ENCODE assay signal across 8 mouse cellular contexts in the genomic region with DNA sequence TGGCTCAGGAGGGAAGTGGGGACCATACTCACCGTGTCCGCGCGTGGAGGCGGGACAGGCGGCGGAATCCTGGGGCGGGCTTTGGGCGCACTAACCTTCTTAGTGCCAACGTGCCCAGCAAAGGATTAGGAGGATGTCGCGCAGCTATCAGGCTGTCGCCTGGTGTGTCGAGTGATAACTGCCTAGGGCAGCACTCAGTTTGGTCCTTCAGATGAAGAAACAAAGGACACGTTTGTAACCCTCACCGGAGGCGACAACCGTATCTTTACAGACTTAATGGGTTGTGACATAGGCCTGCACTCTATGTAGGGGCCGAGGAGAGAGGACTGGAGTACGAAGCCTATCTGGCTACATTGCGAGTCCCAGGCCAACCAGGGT. TPM values are rescaled to one million over a fixed set of nuclear protein-coding genes. Genes with fewer than 3 reads are reported as not detected.
A peak's percentile ranks its signal among the peaks of the same experiment; 100 is the strongest.
DNase-seq lines count a peak whose midpoint lies in the region; ATAC-seq and TF ChIP-seq lines count a peak whose summit lies in the region.

No protein-coding gene starts in this region.

- no peak overlapping the region for H3K27ac ChIP-seq in neural tube, embryonic 11.5 days (ENCODE audit: low read depth, low read length)
- H3K27ac ChIP-seq in limb, embryonic 13.5 days: no peak overlapping the region
- no peak overlapping the region for H3K27ac ChIP-seq in small intestine, adult 2 months (ENCODE audit: insufficient read depth, low read depth, low read length)

- peak overlapping the region; percentile 49 for H3K4me3 ChIP-seq in neural tube, embryonic 11.5 days (ENCODE audit: low read depth, low read length)
- H3K4me3 ChIP-seq in limb, embryonic 13.5 days: peak overlapping the region; percentile 76
- H3K4me3 ChIP-seq in small intestine, adult 2 months (ENCODE audit: low read depth, low read length): peak overlapping the region; percentile 83

- H3K9ac ChIP-seq in neural tube, embryonic 11.5 days (ENCODE audit: low read length): peak overlapping the region; percentile 44
- peak overlapping the region; percentile 75 for H3K9ac ChIP-seq in limb, embryonic 13.5 days

- no peaks in the 10 kb centered on the region for H3K4me1 ChIP-seq in neural tube, embryonic 11.5 days (ENCODE audit: control insufficient read depth, insufficient read depth, low read length)
- peaks cover 5% of the 10 kb centered on the region; the same call in 1 of the 2 replicates for H3K4me1 ChIP-seq in limb, embryonic 13.5 days
- peaks cover 3% of the 10 kb centered on the region; the same call in 1 of the 2 replicates for H3K4me1 ChIP-seq in small intestine, adult 2 months (ENCODE audit: control insufficient read depth, insufficient read depth, insufficient read length, low read length)

- peak overlapping the region; percentile 57 for H3K4me2 ChIP-seq in neural tube, embryonic 11.5 days (ENCODE audit: low read depth)
- H3K4me2 ChIP-seq in limb, embryonic 13.5 days (replicated peaks): peak overlapping the region; percentile 67

- no peak for TF ChIP-seq CTCF in small intestine, adult 2 months (IDR thresholded peaks at IDR 0.05; ENCODE audit: extremely low read depth, insufficient read length, insufficient replicate concordance, low read depth, low read length)

- no peak for DNase-seq in neural tube, embryonic 11.5 days (ENCODE audit: low spot score)
- DNase-seq in neural tube, embryonic 10.5 days (ENCODE audit: extremely low spot score, low spot score): no peak
- no peak for DNase-seq in spleen, postnatal 14 days (ENCODE audit: low spot score in 2 of 2)
- DNase-seq in layer of hippocampus, postnatal 25 days (ENCODE audit: extremely low spot score in 1 of 2, low spot score in 1 of 2): no peak
- DNase-seq in thymus, postnatal 4 days: no peak

- WGBS in neural tube, embryonic 11.5 days: 6% methylated on average over 21 of the region's 21 CpGs
- 5% methylated on average over 21 of the region's 21 CpGs for WGBS in limb, embryonic 13.5 days
- 9% methylated on average over 21 of the region's 21 CpGs for WGBS in small intestine, adult 2 months

- H3K9me3 ChIP-seq in neural tube, embryonic 11.5 days (ENCODE audit: control insufficient read depth, low read length): no peaks in the 10 kb centered on the region
- no peaks in the 10 kb centered on the region for H3K9me3 ChIP-seq in limb, embryonic 13.5 days

- no peaks in the 10 kb centered on the region for H3K36me3 ChIP-seq in neural tube, embryonic 11.5 days (ENCODE audit: control insufficient read depth, insufficient read depth, low read length)
- no peaks in the 10 kb centered on the region for H3K36me3 ChIP-seq in limb, embryonic 13.5 days
- no peaks in the 10 kb centered on the region for H3K36me3 ChIP-seq in small intestine, adult 2 months (ENCODE audit: control insufficient read depth, insufficient read depth, low read length)

- peak; percentile 50; the same call in 1 of the 2 replicates for ATAC-seq in neural tube, embryonic 11.5 days (ENCODE audit: insufficient read depth, low FRiP score, low TSS enrichment)
- peak; percentile 65 for ATAC-seq in erythroid progenitor cell, adult 5-6 weeks (replicated peaks; ENCODE audit: low FRiP score, poor library complexity, severe bottlenecking)
- peak; percentile 67 for ATAC-seq in limb, embryonic 13.5 days (ENCODE audit: low FRiP score, low read depth)

- TF ChIP-seq POLR2A in small intestine, adult 2 months (IDR thresholded peaks at IDR 0.05; ENCODE audit: low read depth, low read length): no peak

- no peaks in the 10 kb centered on the region for H3K27me3 ChIP-seq in neural tube, embryonic 11.5 days (ENCODE audit: control insufficient read depth, insufficient read depth, low read length)
- no peaks in the 10 kb centered on the region for H3K27me3 ChIP-seq in limb, embryonic 13.5 days
- H3K27me3 ChIP-seq in small intestine, adult 2 months (ENCODE audit: control insufficient read depth, insufficient read depth, low read length): no peaks in the 10 kb centered on the region

RNA-seq across cellular contexts. Expression of a gene that starts 0.4 kb away (rescaled TPM):
- polyA plus RNA-seq in neural tube, embryonic 11.5 days (2014; fragmentation: Nextera tagmentation; extraction: Ambion mirVana): 4.7 and 7.1 TPM in 2 replicates
- not detected in 2 replicates for total RNA-seq in erythroid progenitor cell, adult 5-6 weeks (2015; ENCODE audit: low replicate concordance)
- 4.5 TPM in 1 of 2 replicates, not detected in the other for total RNA-seq in erythroid progenitor cell, adult 5-6 weeks (2017; ENCODE audit: low replicate concordance)
- polyA plus RNA-seq in limb, embryonic 13.5 days (2015; fragmentation: Nextera tagmentation; extraction: Ambion mirVana): 13.6 and 14.3 TPM in 2 replicates
- polyA plus RNA-seq in small intestine, adult 2 months (2012; rRNA removed): 2.8 and 4.5 TPM in 2 replicates
- total RNA-seq in layer of hippocampus, postnatal 25 days (2021): 10 to 100 TPM; 24.0 to 32.1 TPM

RNA-seq across cellular contexts. Expression of a gene that starts 7.8 kb away (rescaled TPM):
- polyA plus RNA-seq in neural tube, embryonic 11.5 days (2014; fragmentation: Nextera tagmentation; extraction: Ambion mirVana): 5.7 and 6.4 TPM in 2 replicates
- total RNA-seq in erythroid progenitor cell, adult 5-6 weeks (2015; ENCODE audit: low replicate concordance): 157 and 288 TPM in 2 replicates
- 103 and 211 TPM in 2 replicates for total RNA-seq in erythroid progenitor cell, adult 5-6 weeks (2017; ENCODE audit: low replicate concordance)
- polyA plus RNA-seq in limb, embryonic 13.5 days (2015; fragmentation: Nextera tagmentation; extraction: Ambion mirVana): 10.6 and 11.4 TPM in 2 replicates
- 21.7 and 35.1 TPM in 2 replicates for polyA plus RNA-seq in small intestine, adult 2 months (2012; rRNA removed)
- total RNA-seq in layer of hippocampus, postnatal 25 days (2021): 1 to 10 TPM; 1.6 TPM

RNA-seq across cellular contexts. Expression of a gene that starts 25.9 kb away (rescaled TPM):
- polyA plus RNA-seq in neural tube, embryonic 11.5 days (2014; fragmentation: Nextera tagmentation; extraction: Ambion mirVana): 295 and 314 TPM in 2 replicates
- total RNA-seq in erythroid progenitor cell, adult 5-6 weeks (2015; ENCODE audit: low replicate concordance): 129 and 180 TPM in 2 replicates
- total RNA-seq in erythroid progenitor cell, adult 5-6 weeks (2017; ENCODE audit: low replicate concordance): 22.6 and 67.0 TPM in 2 replicates
- polyA plus RNA-seq in limb, embryonic 13.5 days (2015; fragmentation: Nextera tagmentation; extraction: Ambion mirVana): 420 and 444 TPM in 2 replicates
- polyA plus RNA-seq in small intestine, adult 2 months (2012; rRNA removed): 453 and 911 TPM in 2 replicates
- 100 to 1,000 TPM; 281 to 297 TPM for total RNA-seq in layer of hippocampus, postnatal 25 days (2021)

RNA-seq across cellular contexts. Expression of a gene that starts 42.1 kb away (rescaled TPM):
- polyA plus RNA-seq in neural tube, embryonic 11.5 days (2014; fragmentation: Nextera tagmentation; extraction: Ambion mirVana): 0.53 and 0.99 TPM in 2 replicates
- 5.0 TPM in 1 of 2 replicates, not detected in the other for total RNA-seq in erythroid progenitor cell, adult 5-6 weeks (2015; ENCODE audit: low replicate concordance)
- not detected in 2 replicates for total RNA-seq in erythroid progenitor cell, adult 5-6 weeks (2017; ENCODE audit: low replicate concordance)
- 4.9 and 5.4 TPM in 2 replicates for polyA plus RNA-seq in limb, embryonic 13.5 days (2015; fragmentation: Nextera tagmentation; extraction: Ambion mirVana)
- 57.7 and 92.5 TPM in 2 replicates for polyA plus RNA-seq in small intestine, adult 2 months (2012; rRNA removed)
- total RNA-seq in layer of hippocampus, postnatal 25 days (2021): 1 to 10 TPM; 1.2 to 1.6 TPM

RNA-seq across cellular contexts. Expression of a gene that starts 49.1 kb away (rescaled TPM):
- not detected in 2 replicates for polyA plus RNA-seq in neural tube, embryonic 11.5 days (2014; fragmentation: Nextera tagmentation; extraction: Ambion mirVana)
- not detected in 2 replicates for total RNA-seq in erythroid progenitor cell, adult 5-6 weeks (2015; ENCODE audit: low replicate concordance)
- total RNA-seq in erythroid progenitor cell, adult 5-6 weeks (2017; ENCODE audit: low replicate concordance): not detected in 2 replicates
- polyA plus RNA-seq in limb, embryonic 13.5 days (2015; fragmentation: Nextera tagmentation; extraction: Ambion mirVana): not detected in 2 replicates
- polyA plus RNA-seq in small intestine, adult 2 months (2012; rRNA removed): 0.24 and 1.3 TPM in 2 replicates
- not detected for total RNA-seq in layer of hippocampus, postnatal 25 days (2021)
